Mouse (Mus musculus): ENCODE results near the gene Dcaf5. TPM values are rescaled to one million over a fixed set of nuclear protein-coding genes. Genes with fewer than 3 reads are reported as not detected.

Gene Dcaf5
- 21.6 TPM for polyA plus RNA-seq (2014; fragmentation: Illumina TruSeq; extraction: RNeasy Lipid Tissue Mini Kit (QIAGEN cat#74804); ENCODE audit: low read depth, low replicate concordance)

GRCm38 (mm10) chr12:80436336-80436976, at the start of gene Dcaf5:
TSS of gene Dcaf5 (minus strand) at chr12:80436601.

DNA sequence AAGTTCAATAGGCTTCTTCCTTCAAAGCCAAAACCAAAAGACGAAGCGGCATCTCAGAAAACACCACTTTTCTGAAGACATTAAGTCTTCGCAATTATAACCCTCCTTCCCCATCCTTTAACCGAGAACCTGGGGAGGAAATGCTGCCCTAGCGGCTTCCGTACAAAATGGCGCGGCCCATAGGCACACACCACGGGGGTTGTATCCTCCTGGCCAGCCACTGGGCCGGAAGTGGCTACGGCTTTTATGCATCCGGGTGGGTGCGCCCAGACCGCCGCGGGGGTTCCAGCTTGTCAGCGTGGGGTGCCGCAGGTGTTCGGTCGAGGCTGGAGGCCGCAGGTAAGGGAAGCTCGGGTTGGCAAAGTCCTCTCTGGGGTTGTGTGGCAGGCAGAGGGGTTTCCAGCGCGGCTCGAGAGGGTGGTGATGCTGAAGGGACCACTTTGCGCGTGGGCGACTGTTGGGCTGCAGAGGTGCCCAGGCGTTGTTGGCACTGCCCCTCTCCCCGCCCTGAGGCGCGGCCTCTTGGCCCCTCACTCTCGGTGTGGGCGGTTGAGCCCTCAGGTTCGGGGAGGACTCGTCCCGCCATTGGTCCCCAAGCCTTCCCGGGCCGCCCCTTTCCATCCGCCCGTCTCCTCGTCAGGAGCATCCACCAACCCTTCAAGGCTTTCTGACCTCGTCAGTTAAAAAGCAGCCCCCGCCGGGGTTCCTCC, 26.7 kb upstream of the Dcaf5 start, which contains the start of gene Exd2:
Exd2 (plus strand) TSS at position 154 of the 710 bp plus-strand sequence.

Other genes starting within 250 kb of the Dcaf5 start
- 78.8 TPM for gene Actn1, start 176.2 kb downstream of the Dcaf5 start, polyA plus RNA-seq (2014; fragmentation: Illumina TruSeq; extraction: RNeasy Lipid Tissue Mini Kit (QIAGEN cat#74804); ENCODE audit: low read depth, low replicate concordance)
- 33.9 TPM for gene Exd2, start 26.5 kb upstream of the Dcaf5 start, polyA plus RNA-seq (2014; fragmentation: Illumina TruSeq; extraction: RNeasy Lipid Tissue Mini Kit (QIAGEN cat#74804); ENCODE audit: low read depth, low replicate concordance)
- 0.73 TPM for gene Galnt16, start 81.7 kb upstream of the Dcaf5 start, polyA plus RNA-seq (2014; fragmentation: Illumina TruSeq; extraction: RNeasy Lipid Tissue Mini Kit (QIAGEN cat#74804); ENCODE audit: low read depth, low replicate concordance)
- gene Slc39a9, start 207.3 kb upstream of the Dcaf5 start, polyA plus RNA-seq (2014; fragmentation: Illumina TruSeq; extraction: RNeasy Lipid Tissue Mini Kit (QIAGEN cat#74804); ENCODE audit: low read depth, low replicate concordance) = 118 TPM
- gene Erh, start 207.7 kb upstream of the Dcaf5 start, polyA plus RNA-seq (2014; fragmentation: Illumina TruSeq; extraction: RNeasy Lipid Tissue Mini Kit (QIAGEN cat#74804); ENCODE audit: low read depth, low replicate concordance) = 38.6 TPM